Mouse (Mus musculus) layer of hippocampus, adult 8-10 months (tissue): Measurements from ENCODE around the gene Dbnl. TPM values are rescaled to one million over a fixed set of nuclear protein-coding genes. Genes with fewer than 3 reads are reported as not detected.

Experiments used
- DNase-seq, 2 experiments: peaks; one replicate each; pipeline ENCODE4 v3.0.0; 2022; ENCODE audit warnings: low spot score in 2 of 2
- total RNA-seq, 4 experiments: library from RNA; stranded (reverse); gene quantifications; 2 replicates each; pipeline ENCODE4 v1.2.4; 2022

Dbnl gene
- total RNA-seq, 4 experiments from 2014 or later: 69.6 to 80.5 (median 78.1) TPM

DNA sequence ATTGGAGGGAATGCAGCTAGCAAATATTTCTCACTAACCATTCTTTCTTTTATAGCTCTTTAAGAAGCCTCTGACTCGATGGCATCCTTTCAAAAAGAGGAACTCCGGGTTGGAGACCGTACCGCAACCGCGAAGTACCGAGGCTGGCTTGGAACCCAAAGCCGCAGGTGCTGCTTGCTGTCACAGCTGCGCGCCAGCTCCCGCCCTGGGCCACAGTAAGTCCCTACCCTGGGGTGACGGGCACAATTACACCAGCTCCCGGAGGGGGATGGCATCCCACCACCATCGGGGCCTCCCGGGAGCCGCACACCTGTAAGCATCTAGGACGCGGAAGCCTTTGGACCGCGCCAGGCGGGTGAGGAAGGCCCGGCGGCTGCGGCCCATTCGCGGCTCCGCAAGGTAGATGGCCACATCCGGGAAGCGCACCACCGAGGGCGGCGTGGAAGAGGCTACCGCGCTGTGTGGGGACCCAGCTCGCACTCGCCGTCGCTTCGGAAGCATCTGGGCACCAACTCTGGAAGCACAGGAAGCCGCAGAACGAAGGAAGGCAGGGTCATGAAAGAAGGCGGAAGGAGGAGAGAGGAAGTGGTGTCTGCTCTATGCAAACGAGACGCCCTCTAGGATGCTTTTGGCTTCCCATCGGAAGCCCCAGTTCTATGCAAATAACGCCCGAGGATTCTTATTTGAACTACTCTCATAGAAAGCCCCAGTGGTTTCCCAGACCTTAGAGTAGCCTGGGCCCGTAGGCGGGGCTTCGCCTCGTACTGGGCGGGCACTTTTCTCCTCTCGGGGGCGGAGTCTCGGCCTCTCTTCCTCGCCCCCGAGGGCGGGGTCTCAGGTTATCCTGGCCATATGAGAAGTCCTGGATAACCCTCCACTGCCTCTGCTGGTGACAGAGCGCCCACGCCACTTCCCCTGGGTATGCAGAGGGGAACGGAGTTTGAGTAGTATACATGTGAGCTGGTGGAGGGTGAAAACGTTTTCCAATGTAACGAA is 49.3 kb downstream of the Dbnl start, which contains the start of gene Polm:
TSS of gene Polm (minus strand) at position 766 of the 996 bp plus-strand sequence.
- DNase-seq: peak; percentile 80 to 84

DNA sequence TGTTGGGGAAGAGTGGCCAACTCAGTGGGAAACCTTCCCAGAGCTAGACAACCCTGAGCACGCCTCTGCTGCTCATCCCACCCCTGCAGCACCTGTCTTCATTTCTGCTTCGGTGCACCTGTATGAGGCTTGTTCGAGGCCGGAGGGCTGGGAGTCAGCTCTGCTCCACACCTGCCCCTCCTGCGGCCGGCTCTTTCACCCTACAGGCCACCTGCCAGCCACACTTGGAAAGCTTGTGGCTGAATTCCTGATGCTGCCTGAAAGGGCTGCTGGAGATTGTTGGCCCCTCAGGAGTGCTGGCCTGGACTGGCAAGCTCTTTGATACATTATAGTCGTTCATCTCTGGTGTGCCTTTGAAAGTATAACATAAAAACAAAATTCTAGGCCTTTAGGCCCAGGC is 52.1 kb downstream of the Dbnl start:
- no peak for DNase-seq

DNA sequence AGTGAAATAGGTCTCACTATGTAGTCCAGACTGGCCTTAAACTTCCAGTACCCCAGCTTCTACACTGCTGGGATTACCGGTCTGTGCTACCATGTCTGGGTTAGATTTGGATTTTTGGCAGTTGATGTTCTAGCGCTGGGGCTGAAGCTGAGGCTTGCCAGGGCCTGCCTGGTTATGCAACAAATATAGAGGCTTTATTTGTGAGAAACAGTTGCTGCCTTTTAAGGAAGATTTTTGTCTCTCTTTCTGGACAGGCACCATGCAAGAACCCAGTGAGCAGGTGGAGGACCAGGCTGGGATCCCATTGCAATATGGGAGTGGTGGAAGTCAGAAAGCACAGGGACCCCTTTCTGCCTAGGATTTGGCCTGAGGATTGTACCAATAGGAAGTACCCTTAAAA is 53.5 kb downstream of the Dbnl start:
- DNase-seq: no peak

DNA sequence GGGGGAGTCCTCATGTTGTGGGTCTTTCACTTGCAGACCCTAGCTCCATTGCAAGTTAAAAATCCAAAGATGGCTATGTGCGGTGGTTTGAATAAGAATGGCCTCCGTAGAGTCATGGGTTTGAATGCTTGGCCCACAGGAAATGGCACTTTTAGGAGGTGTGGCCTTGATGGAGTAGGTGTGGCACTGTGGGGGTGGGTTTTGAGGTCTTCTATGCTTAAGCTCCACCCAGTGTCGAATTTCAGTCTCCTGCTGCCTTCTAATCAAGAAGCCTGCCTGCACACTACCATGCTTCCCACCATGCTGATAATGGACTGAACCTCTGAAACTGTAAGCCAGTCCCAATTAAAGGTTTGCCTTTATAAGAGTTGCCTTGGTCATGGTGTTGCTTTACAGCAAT is 54.8 kb downstream of the Dbnl start:
- DNase-seq: no peak

DNA sequence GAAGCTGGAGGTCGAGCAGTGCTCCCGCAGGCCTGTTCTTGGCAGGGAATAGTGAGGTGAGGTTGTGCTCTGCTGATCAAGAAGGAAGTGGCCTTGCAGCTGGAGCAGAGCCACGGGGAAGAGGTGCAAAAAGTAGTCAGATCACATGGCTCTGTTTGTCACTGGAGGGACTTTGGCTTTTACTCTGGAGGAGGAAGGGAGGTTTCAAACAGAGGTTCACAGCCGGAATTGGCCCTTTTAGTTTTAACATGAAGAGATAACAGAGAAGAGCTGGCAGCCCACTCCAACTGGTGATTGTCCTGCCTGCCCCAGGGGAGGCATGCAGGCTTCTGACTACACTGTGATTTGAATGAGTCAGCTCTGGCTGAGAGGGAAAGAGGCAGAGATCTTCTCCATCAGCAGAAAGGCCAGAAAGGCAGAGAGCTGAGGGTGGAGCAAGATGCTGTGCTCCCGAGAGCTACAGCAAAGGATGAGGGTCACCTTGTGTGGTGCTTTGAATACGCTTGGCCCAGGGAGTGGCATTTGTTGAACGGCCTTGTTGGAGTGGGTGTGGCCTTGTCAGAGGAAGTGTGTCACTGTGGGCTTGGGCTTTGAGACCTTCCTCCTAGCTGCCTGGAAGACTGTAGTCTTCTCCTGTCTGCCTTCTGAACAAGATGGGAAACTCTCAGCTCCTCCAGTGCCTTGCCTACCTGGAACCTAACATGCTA is 58.5 kb downstream of the Dbnl start:
- DNase-seq: no peak

DNA sequence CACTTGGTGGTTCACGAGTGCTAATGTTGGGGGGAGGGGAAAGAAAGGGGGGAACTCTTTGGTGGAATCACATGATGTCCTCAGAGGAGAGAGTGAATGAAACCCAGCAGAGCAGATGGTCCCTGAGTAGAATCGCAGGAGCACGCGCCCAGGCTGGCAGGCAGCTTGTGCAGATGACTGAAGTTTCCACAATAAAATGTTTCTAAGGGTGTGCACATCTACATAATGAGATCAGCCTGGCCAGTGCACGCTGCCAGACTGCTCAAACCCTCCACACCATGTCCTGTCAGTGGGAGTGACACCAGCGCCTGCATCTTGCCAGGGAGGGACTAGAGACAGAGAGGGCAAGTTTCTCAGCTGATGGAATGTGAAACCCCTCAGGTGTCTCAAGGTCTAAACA is 60.5 kb downstream of the Dbnl start:
- DNase-seq: peak; percentile 77 to 81

DNA sequence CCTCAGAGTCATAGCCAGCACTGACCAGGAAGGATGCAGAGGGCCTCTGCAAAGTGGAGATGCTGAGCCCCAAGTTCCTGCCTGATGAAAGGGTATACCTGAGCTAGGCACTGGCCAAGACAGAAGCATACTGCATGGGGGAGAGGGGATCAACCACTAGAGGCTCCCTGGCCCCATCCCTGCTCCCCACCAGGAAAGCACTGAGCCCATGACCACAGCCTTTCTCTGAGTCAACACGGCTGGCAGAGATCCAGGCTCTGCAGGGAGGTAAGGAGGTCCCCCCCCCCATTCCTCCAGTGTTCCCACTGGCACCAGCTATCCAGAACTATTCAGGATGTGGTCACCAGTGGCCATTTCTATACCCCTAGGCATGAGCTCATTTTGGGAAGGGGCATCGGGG is 61.0 kb downstream of the Dbnl start:
- no peak for DNase-seq

DNA sequence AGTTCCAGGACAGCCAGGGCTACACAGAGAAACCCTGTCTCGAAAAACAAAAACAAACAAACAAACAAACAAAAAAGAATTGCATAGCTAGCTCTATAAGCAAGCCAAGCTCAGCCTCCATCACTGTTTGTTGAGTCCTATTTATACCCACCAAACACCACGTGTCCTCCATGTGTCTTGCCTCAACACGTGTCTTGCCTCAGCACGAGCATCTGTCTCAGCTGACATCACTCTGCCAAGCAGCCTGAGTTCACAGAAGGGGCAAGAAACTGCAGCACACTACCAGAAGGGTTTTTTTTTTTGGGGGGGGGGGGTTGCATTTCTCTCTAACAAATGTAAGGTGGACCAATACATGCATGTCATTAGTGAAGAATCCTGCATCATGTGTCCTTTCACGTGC is 62.2 kb downstream of the Dbnl start:
- no peak for DNase-seq

Other genes with a start within 250 kb of the Dbnl start
- 10 to 100 TPM; 13.3 to 18.4 (median 15.2) TPM for gene Ccdc117, start 246.3 kb upstream of the Dbnl start, total RNA-seq
- gene Ankrd36, start 218.8 kb upstream of the Dbnl start, total RNA-seq: not detected
- gene Mrps24, start 72.8 kb upstream of the Dbnl start, total RNA-seq: 10 to 100 TPM; 52.7 to 65.7 (median 61.7) TPM
- 10 to 100 TPM; 72.1 to 78.9 (median 73.4) TPM for gene Urgcp, start 26.1 kb upstream of the Dbnl start, total RNA-seq
- gene Pgam2, start 15.2 kb downstream of the Dbnl start, total RNA-seq: 10 to 100 TPM; 10.6 to 18.9 (median 13.0) TPM
- 10 to 100 TPM in 3 of 4 experiments, 1 to 10 TPM in 1; 9.2 to 17.6 (median 14.7) TPM for gene Polm, start 49.5 kb downstream of the Dbnl start, total RNA-seq
- gene Aebp1, start 73.5 kb downstream of the Dbnl start, total RNA-seq: 10 to 100 TPM; 12.3 to 25.9 (median 19.4) TPM
- gene Pold2, start 89.8 kb downstream of the Dbnl start, total RNA-seq: 10 to 100 TPM; 22.9 to 30.8 (median 25.1) TPM
- gene Myl7, start 110.3 kb downstream of the Dbnl start, total RNA-seq: not detected
- 1 to 10 TPM; 2.6 to 3.7 (median 3.5) TPM for gene Gck, start 161.6 kb downstream of the Dbnl start, total RNA-seq
- 10 to 100 TPM; 69.3 to 77.7 (median 72.5) TPM for gene Ykt6, start 167.2 kb downstream of the Dbnl start, total RNA-seq